Mouse (Mus musculus) heart, adult 2 months (tissue): ENCODE measurements at regions not wholly inside any gene's neighbourhood (a gene's known extent, or its start where the extent isn't known, plus 50 kb on each side); places are given as distances from the start of the nearest gene placed in this dataset.

ENCODE experiments used
- CTCF ChIP-seq: fragments of 200-600 bp; IDR thresholded peaks from 2 replicates; pipeline ENCODE4 v1.8.1; 2022; ENCODE audit warnings: antibody characterized with exemption, mild to moderate bottlenecking, moderate library complexity
- EP300 ChIP-seq: fragments of 200-500 bp; IDR thresholded peaks from 2 replicates; pipeline ENCODE4 v1.6.1; 2011; ENCODE audit warnings: low read depth, low read length, control low read depth; ENCODE audit not compliant: insufficient read depth
- POLR2A ChIP-seq: fragments of 200-500 bp; IDR thresholded peaks from 2 replicates; pipeline ENCODE4 v1.6.1; 2011; ENCODE audit warnings: mild to moderate bottlenecking, low read depth, low read length, control low read depth; ENCODE audit not compliant: insufficient read depth

- TF ChIP-seq CTCF (no peak), POLR2A (no peak), EP300 (no peak)
Observed at GRCm38 (mm10) chr13:48324290-48324718, 63.3 kb downstream of the Id4 start.
